Mouse (Mus musculus): ENCODE measurements around the gene Nkx3-2. TPM values are rescaled to one million over a fixed set of nuclear protein-coding genes. Genes with fewer than 3 reads are reported as not detected.

The Nkx3-2 gene
- total and polyA plus RNA-seq, 2 experiments from 2014 or later = not detected

DNA sequence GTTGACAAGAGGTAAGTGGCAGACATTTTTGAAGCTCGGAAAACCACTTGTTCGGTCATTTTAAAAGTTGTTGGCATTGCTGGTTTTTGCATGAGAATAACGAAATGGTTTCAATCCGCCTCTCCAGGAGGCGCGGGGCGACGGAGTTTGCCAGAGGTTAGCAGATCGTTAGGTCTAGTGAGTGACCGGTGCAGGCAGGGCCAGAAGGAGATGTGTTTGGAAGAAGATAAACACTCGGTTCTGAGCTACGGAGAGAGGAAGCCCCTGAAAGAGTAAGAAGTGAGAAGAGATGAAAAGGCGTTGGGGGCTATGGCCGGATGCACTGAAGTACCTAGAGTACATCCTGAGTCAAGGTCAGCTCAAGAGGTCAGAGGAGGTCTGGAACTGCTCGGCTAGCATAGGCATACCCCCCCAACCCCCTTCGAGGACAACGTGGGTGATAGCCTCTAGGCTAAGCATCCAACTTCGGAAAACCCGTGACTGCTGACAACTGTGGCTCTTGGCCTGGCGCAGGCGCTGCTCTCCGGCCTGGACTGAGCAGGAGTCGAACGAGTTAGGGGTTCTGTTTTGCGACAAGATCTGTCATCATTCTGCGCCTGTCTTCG lies 2.2 kb upstream of the Nkx3-2 start:
- 3% methylated on average over 27 of the region's 27 CpGs for WGBS
- ATAC-seq (ENCODE audit: low FRiP score) (no peak), DNase-seq (ENCODE audit: low spot score) (no peak)
- H3K27ac ChIP-seq (ENCODE audit: low read depth, low read length) = no peak overlapping the region
- no peak overlapping the region for H3K9ac ChIP-seq (replicated peaks; ENCODE audit: low read length, poor library complexity, severe bottlenecking)
- no peak for TF ChIP-seq CTCF (IDR thresholded peaks at IDR 0.05)
- H3K4me1 ChIP-seq (ENCODE audit: insufficient read depth, low read length) = peaks cover 11% of the 10 kb centered on the region; the same call in 1 of the 2 replicates
- no peaks in the 10 kb centered on the region for H3K36me3 ChIP-seq (ENCODE audit: insufficient read depth, low read length)
- no peaks in the 10 kb centered on the region for H3K9me3 ChIP-seq (ENCODE audit: low read length)
- no peak overlapping the region for H3K4me2 ChIP-seq (ENCODE audit: low read depth, low read length, poor library complexity, severe bottlenecking)
- H3K27me3 ChIP-seq (ENCODE audit: insufficient read depth, low read length) = peaks cover 62% of the 10 kb centered on the region
- no peak overlapping the region for H3K4me3 ChIP-seq (ENCODE audit: low read depth, low read length)

DNA sequence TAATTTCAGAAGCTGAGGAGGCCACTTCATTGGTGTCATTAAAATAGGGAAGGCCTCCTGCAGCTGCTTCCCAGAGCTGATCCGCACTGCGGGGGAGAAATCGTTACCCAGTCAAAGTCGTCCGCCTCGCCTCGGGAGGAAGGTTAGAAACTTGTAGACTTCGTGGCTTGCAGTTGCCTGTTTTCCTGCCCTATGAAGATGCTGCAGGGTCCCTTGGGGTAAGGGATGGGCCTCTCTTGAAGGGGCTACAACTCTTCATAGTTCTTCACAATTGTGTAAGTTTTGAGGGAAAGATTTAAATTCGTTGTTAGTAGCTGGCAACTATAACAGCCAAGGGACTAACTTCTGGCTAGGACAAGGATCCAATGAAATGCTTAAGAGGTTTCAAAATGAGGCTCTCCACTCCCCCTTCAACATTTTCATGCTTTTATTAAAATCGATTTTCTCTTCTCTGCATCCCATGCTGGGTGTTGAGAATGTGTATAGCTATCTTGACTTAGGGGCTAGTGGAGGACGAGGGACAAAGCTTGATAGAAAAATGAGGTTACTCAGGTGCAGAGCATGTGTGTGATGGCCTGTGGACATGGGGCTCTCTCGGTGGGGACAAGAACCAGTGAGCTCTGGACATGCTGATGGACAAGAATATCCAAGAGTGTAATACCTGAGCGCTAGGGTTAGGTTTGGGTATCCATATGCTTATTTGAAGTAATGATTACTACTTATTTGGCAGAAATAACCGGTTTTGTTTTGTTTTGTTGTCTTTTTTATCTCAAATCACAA lies 1.5 kb upstream of the Nkx3-2 start:
- DNase-seq (ENCODE audit: low spot score) = no peak
- H3K9me3 ChIP-seq (ENCODE audit: low read length) = no peaks in the 10 kb centered on the region

DNA sequence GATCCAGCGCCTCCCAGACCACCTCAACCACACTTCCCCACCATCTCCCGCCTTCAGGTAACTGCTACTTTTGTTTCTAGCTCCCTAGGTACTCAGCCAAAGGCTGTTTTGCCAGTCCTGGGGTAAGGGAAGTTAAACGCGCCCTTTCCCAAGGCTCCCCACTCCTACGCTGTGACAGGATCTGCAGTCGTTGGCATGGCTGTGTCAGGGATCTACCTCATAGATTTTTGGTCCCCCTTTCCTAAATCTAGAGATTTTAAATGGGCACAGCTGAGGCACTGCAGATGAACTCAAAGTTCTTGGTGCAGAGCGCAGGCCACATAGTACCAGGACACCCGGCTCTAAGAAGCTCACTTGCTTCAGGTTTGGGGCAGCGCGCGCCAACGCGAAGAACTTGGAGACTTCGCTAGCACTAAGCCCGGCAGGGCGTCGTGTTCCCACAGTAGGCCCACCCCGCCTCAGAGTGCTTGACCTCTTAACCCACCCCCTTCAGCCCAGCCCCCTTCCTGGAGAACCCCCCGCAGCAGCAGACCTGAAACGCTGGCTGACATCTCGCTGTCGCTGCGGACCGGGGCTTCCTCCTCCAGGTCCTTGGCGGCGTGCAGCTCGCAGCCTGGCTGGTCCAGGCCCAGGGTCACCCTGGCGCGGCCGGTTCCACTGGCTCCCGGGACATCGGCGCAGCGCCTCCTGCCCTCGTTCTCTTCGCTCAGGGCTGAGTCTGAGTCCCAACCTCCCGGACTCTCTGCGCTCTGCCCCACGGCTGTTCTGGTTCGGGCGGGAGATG lies 1.2 kb downstream of the Nkx3-2 start:
- Histone ChIP-seq H3K4me2 (ENCODE audit: low read depth, low read length, poor library complexity, severe bottlenecking) (peak overlapping the region; percentile 52), H3K36me3 (ENCODE audit: insufficient read depth, low read length) (no peaks in the 10 kb centered on the region)

More for the DNA sequence above, 1.5 kb upstream of the Nkx3-2 start:
- Histone ChIP-seq H3K27me3 (ENCODE audit: insufficient read depth, low read length) (peaks cover 68% of the 10 kb centered on the region), H3K4me3 (ENCODE audit: low read depth, low read length) (no peak overlapping the region), H3K4me2 (ENCODE audit: low read depth, low read length, poor library complexity, severe bottlenecking) (no peak overlapping the region), H3K4me1 (ENCODE audit: insufficient read depth, low read length) (peaks cover 11% of the 10 kb centered on the region; the same call in 1 of the 2 replicates), H3K36me3 (ENCODE audit: insufficient read depth, low read length) (no peaks in the 10 kb centered on the region), H3K27ac (ENCODE audit: low read depth, low read length) (no peak overlapping the region), H3K9ac (replicated peaks; ENCODE audit: low read length, poor library complexity, severe bottlenecking) (no peak overlapping the region)
- WGBS = 2% methylated on average over 14 of the region's 14 CpGs
- no peak for TF ChIP-seq CTCF (IDR thresholded peaks at IDR 0.05)
- ATAC-seq (ENCODE audit: low FRiP score) = no peak

DNA sequence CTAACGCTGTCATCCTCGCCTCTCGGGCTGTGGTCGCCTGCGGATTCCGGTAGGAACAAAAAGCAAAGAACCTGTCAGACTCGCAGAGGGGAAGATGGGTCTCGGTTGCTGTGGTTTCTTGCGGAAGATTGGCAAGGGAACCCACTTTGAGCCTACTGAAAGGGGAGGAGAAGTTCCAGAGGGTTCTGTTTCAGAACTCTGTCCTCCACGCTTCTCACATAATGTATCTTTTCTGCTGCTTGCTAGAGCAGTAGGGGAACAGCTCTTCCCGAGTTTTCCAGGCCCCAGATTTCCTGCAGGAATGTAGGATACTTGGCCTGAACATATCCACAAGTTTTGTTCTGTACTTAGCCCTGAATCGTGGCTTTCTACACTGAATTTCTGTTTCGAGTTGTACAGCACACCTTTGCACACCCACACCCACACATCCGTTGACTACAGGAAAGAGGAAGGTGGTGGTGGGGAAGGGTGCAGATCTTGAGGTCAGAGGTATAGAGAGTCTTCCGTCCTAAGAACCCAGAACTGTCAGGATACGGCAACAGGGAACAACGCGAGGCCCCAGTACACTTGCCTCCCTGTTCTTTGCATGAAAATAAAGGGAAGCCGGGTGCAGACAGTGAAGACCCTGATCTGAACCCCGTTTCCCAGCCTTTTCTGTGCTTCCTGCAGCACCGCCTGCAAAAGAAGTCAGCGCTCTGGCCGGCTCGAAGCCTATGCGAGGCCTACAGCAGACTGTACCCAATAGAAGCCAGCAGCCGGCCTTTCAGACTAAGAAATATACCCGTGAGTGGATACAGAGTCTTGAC lies 2.0 kb downstream of the Nkx3-2 start:
- peaks cover 9% of the 10 kb centered on the region; the same call in 1 of the 2 replicates for H3K4me1 ChIP-seq (ENCODE audit: insufficient read depth, low read length)
- H3K27me3 ChIP-seq (ENCODE audit: insufficient read depth, low read length) = peaks cover 89% of the 10 kb centered on the region
- peak overlapping the region; percentile 15; the same call in 1 of the 2 replicates for H3K4me3 ChIP-seq (ENCODE audit: low read depth, low read length)
- H3K27ac ChIP-seq (ENCODE audit: low read depth, low read length) = no peak overlapping the region
- TF ChIP-seq CTCF (IDR thresholded peaks at IDR 0.05) = no peak
- WGBS = 3% methylated on average over 27 of the region's 27 CpGs
- H3K9me3 ChIP-seq (ENCODE audit: low read length) = no peaks in the 10 kb centered on the region
- DNase-seq (ENCODE audit: low spot score) = no peak
- H3K4me2 ChIP-seq (ENCODE audit: low read depth, low read length, poor library complexity, severe bottlenecking) = peak overlapping the region; percentile 26
- no peak for ATAC-seq (ENCODE audit: low FRiP score)
- H3K36me3 ChIP-seq (ENCODE audit: insufficient read depth, low read length) = no peaks in the 10 kb centered on the region
- no peak overlapping the region for H3K9ac ChIP-seq (replicated peaks; ENCODE audit: low read length, poor library complexity, severe bottlenecking)

More for the DNA sequence above, 1.2 kb downstream of the Nkx3-2 start:
- DNase-seq (ENCODE audit: low spot score) (no peak), ATAC-seq (ENCODE audit: low FRiP score) (0 out of 2 replicates have a peak, but pooled peaks have one; percentile 3)
- Histone ChIP-seq H3K27me3 (ENCODE audit: insufficient read depth, low read length) (peaks cover 85% of the 10 kb centered on the region), H3K4me1 (ENCODE audit: insufficient read depth, low read length) (peaks cover 11% of the 10 kb centered on the region; the same call in 1 of the 2 replicates), H3K9ac (replicated peaks; ENCODE audit: low read length, poor library complexity, severe bottlenecking) (no peak overlapping the region), H3K27ac (ENCODE audit: low read depth, low read length) (no peak overlapping the region), H3K4me3 (ENCODE audit: low read depth, low read length) (peak overlapping the region; percentile 27), H3K9me3 (ENCODE audit: low read length) (no peaks in the 10 kb centered on the region)
- no peak for TF ChIP-seq CTCF (IDR thresholded peaks at IDR 0.05)
- WGBS = under 1% methylated on average over 35 of the region's 41 CpGs

DNA sequence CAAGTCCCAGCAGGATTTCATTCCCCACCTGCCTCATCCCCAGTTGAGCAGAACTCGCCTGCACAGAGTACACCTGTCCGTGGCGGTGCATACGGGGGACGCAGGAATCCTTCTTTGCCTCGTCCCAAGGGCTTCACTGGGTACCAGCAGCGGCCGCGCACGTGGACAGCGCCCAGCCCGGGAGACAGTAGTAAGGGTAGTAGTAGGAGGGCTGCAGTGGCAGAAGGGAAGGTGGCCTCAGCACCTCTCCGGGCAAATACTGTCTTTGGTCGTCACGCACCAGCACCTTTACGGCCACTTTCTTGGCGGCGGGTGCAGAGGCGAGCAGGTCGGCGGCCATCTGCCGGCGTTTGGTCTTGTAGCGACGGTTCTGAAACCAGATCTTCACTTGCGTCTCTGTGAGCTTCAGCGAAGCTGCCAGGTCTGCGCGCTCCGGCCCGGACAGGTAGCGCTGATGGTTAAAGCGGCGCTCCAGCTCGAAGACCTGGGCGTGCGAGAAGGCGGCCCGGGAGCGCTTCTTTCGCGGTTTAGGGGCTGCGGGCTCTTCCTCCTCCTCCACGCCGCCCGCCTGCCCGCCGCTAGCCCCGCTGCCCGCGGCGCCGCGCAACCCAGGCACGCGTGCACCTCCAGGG lies 2.7 kb downstream of the Nkx3-2 start:
- Histone ChIP-seq H3K27ac (ENCODE audit: low read depth, low read length) (no peak overlapping the region), H3K9ac (replicated peaks; ENCODE audit: low read length, poor library complexity, severe bottlenecking) (no peak overlapping the region), H3K4me3 (ENCODE audit: low read depth, low read length) (peak overlapping the region; percentile 15; the same call in 1 of the 2 replicates), H3K36me3 (ENCODE audit: insufficient read depth, low read length) (no peaks in the 10 kb centered on the region), H3K27me3 (ENCODE audit: insufficient read depth, low read length) (peaks cover 89% of the 10 kb centered on the region), H3K4me1 (ENCODE audit: insufficient read depth, low read length) (peaks cover 8% of the 10 kb centered on the region; the same call in 1 of the 2 replicates), H3K9me3 (ENCODE audit: low read length) (no peaks in the 10 kb centered on the region), H3K4me2 (ENCODE audit: low read depth, low read length, poor library complexity, severe bottlenecking) (peak overlapping the region; percentile 26)
- TF ChIP-seq CTCF (IDR thresholded peaks at IDR 0.05) = no peak
- under 1% methylated on average over 51 of the region's 56 CpGs for WGBS
- DNase-seq (ENCODE audit: low spot score) (no peak), ATAC-seq (ENCODE audit: low FRiP score) (no peak; the same call in 1 of the 2 replicates)
